Mouse (Mus musculus) thymus, adult 2 months (tissue): Measurements from ENCODE around the gene Usf3. TPM values are rescaled to one million over a fixed set of nuclear protein-coding genes. Genes with fewer than 3 reads are reported as not detected.

Source experiments
- DNase-seq: peaks from one replicate; pipeline ENCODE4 v3.0.0; 2021
- H3K27ac ChIP-seq: fragments of 200-500 bp; 2 replicates; pipeline ENCODE4 v1.5.1; 2012; ENCODE audit warnings: low read length, control low read depth; ENCODE audit not compliant: control insufficient read depth, insufficient read depth
- H3K27me3 ChIP-seq: fragments of 200-500 bp; 2 replicates; pipeline ENCODE4 v1.6.1; 2012; ENCODE audit warnings: mild to moderate bottlenecking, low read length, moderate library complexity, mixed read lengths; ENCODE audit not compliant: control insufficient read depth, insufficient read depth
- H3K36me3 ChIP-seq: fragments of 200-500 bp; 2 replicates; pipeline ENCODE4 v1.6.1; 2012; ENCODE audit warnings: mild to moderate bottlenecking, low read length, moderate library complexity; ENCODE audit not compliant: control insufficient read depth, insufficient read depth
- H3K4me1 ChIP-seq: fragments of 200-500 bp; replicated peaks from 2 replicates; pipeline ENCODE4 v1.6.1; 2012; ENCODE audit warnings: low read length; ENCODE audit not compliant: control insufficient read depth, insufficient read depth
- H3K4me3 ChIP-seq: fragments of 200-500 bp; 2 replicates; pipeline ENCODE4 v1.5.1; 2012; ENCODE audit warnings: mild to moderate bottlenecking, low read length, control low read depth, moderate library complexity; ENCODE audit not compliant: control insufficient read depth, insufficient read depth
- CTCF ChIP-seq: fragments of 200-500 bp; IDR thresholded peaks from 2 replicates; pipeline ENCODE4 v1.5.1; 2012; ENCODE audit warnings: mild to moderate bottlenecking, control low read depth, low read length, moderate library complexity, borderline replicate concordance; ENCODE audit not compliant: control insufficient read depth, poor library complexity, insufficient read depth; ENCODE audit errors: extremely low read depth
- POLR2A ChIP-seq: fragments of 200-500 bp; IDR thresholded peaks from 2 replicates; pipeline ENCODE4 v1.6.1; 2012; ENCODE audit warnings: mild to moderate bottlenecking, low read length, control low read depth, moderate library complexity; ENCODE audit not compliant: control insufficient read depth, poor library complexity, insufficient read depth; ENCODE audit errors: extremely low read depth
- WGBS: fragments of 180-500 bp; shearing (Covaris S2); methylation state at CpG from one replicate; pipeline ENCODE4 v1.1.7; 2018; 5-methylcytosine and 5-hydroxymethylcytosine counted together
- polyA plus RNA-seq: library from polyadenylated mRNA; depleted of rRNA; stranded (reverse); fragments of >200 nt; gene quantifications from 2 replicates; pipeline ENCODE4 v1.2.3, GENCODE M21; 2012

Usf3 gene
- polyA plus RNA-seq, 1 experiment = 12.7 TPM

DNA sequence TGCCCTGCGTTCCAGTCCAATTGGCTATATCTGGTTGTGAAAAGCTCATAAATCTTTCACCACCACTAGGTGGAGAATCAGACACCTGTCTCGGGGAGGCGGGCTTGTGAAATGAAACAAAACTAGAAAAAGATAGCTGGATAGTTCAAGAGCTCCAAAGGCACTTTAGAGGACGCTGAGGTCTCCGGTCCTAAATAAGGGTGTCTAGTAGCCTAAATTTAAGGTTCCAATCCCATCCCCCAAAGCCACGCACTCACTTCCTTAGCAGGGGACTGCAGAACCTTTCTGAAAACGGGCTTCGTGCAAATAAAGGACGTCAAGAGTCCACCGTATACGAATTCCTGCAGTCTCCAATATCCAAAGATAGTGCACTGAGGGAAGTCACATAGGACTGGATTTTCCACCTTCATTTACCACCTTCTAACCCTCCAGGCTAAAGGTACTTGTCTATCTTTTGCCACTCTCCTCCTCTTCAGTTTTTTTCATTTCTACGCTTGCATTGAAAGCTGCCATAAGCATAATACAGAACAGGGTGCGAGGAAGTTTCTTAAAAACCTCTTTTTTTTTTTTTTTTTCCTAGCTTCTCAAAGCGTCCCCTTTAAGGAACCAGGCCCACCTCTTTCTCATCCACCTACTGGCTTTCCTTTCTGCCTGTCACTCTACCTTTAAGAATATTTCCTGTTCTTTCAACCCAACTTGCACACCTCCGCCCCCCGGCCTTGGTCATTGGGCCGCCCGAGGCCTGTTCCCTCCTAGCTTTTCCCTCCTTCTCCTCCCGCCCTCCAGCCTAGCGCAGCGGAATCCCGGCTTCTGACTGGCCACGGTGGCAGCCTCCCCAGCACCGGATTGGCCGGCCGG lies 520 bp upstream of the Usf3 start:
- peak overlapping the region; percentile 73 for H3K27ac ChIP-seq
- peak overlapping the region; percentile 48 for H3K4me3 ChIP-seq
- peak; percentile 98 for DNase-seq
- no peaks in the 10 kb centered on the region for H3K27me3 ChIP-seq
- H3K36me3 ChIP-seq = no peaks in the 10 kb centered on the region
- WGBS = under 1% methylated on average over 26 of the region's 26 CpGs
- TF ChIP-seq CTCF (0 out of 2 replicates have a peak, but pooled peaks have one; percentile 32), POLR2A (0 out of 2 replicates have a peak, but pooled peaks have one; percentile 52)
- H3K4me1 ChIP-seq = peaks cover 5% of the 10 kb centered on the region

DNA sequence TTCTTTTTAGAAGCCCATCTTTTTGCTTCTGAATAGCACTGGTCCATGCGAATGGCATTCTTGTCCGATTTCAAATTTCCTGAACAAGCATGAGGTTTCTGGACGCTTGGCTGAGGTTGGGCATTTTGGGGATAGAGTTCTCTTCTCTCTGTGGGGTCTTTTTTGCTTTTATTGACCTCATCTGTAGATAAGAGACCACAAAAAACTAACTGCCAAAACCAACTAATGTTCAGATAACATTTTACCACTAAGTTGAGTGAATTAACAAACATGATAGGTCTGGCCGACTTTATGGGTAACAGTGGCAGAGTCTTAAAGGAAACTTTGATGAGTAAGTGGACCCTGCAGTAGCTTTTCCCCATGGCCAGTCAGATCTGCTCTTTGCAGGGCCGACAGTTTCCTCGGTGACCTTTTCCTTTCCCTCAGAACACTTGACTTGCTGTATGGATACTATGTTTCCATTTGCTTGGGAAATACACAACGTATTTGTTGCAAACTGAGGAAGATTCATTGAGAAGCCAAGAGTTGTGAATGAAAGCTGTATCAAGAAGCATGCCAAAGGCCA lies 1.0 kb downstream of the Usf3 start:
- TF ChIP-seq POLR2A (no peak), CTCF (no peak)
- WGBS = 20% methylated on average over 7 of the region's 7 CpGs
- H3K27me3 ChIP-seq = no peaks in the 10 kb centered on the region
- no peaks in the 10 kb centered on the region for H3K36me3 ChIP-seq
- peaks cover 5% of the 10 kb centered on the region for H3K4me1 ChIP-seq
- peak overlapping the region; percentile 56 for H3K4me3 ChIP-seq
- H3K27ac ChIP-seq = no peak overlapping the region
- DNase-seq = no peak

DNA sequence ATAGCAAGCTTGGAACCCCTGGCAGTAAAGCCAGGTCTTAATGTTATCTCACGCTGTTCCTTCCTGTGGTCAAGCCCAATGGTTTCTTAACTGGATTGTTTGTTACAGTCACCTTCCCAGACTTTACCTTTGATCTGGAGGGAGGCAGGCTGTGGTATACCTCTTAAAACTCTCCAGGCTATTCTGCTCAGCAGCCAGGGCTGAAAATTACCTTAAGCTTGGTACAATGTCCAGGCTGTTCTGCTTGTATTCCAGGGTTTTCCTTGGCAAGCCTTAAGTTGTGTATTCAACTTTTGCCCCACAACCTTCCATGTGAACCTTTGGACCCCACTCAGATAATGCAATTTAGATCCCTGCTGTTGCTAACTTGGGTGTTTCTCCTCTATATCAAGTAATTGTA lies 2.0 kb downstream of the Usf3 start:
- no peak for DNase-seq
- Histone ChIP-seq H3K27ac (no peak overlapping the region), H3K4me1 (peaks cover 5% of the 10 kb centered on the region), H3K36me3 (no peaks in the 10 kb centered on the region), H3K27me3 (no peaks in the 10 kb centered on the region), H3K4me3 (no peak overlapping the region)
- TF ChIP-seq CTCF = no peak
- TF ChIP-seq POLR2A = no peak
- 34% methylated on average over 1 of the region's 1 CpGs for WGBS

DNA sequence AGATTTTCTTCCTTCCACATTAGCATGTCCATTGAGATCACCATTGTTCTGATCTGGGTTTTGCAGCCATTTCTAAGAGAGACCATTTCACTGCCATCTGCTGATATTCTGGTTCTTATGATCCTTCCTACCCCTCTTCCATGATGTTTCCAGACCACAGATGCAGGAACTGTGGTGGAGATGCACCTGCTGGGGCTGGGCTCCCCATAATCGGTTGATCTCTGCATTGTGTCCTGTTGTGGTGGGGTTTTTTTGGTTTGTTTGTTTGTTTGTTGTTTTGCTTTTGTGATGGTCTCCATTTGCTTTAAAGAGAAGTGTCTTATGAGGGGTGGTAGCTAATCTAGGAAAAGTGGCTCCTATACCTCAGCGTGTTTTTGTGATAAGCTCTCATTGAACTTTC lies 3.5 kb downstream of the Usf3 start:
- Histone ChIP-seq H3K4me1 (peaks cover 5% of the 10 kb centered on the region), H3K27ac (no peak overlapping the region), H3K27me3 (no peaks in the 10 kb centered on the region), H3K4me3 (no peak overlapping the region), H3K36me3 (no peaks in the 10 kb centered on the region)
- TF ChIP-seq CTCF = no peak
- no peak for TF ChIP-seq POLR2A
- WGBS = 85% methylated on average over 2 of the region's 2 CpGs
- no peak for DNase-seq

DNA sequence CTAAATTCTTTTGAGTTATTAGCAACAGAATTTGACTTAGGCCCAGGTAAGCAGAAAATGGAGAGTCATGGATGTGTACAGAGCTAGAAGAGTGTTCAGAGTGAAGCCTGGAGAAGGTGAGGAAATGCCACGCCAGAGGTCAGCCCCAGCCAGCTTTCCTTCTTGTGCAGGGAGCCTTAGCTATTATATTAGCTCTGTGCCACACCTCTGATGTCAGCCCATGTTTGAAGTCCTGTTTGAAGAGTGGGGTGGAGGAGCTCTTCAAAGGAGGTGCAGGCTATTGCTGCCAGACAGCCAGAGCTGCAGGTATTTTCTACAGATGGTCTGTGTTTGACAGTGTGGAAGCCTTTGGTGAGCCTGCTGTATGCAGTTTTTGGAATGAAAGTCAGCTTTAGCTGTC lies 5.5 kb downstream of the Usf3 start:
- WGBS = 97% methylated on average over 1 of the region's 1 CpGs
- Histone ChIP-seq H3K27ac (no peak overlapping the region), H3K4me3 (no peak overlapping the region), H3K4me1 (peaks cover 3% of the 10 kb centered on the region), H3K36me3 (no peaks in the 10 kb centered on the region), H3K27me3 (no peaks in the 10 kb centered on the region)
- DNase-seq = no peak
- TF ChIP-seq POLR2A = no peak
- TF ChIP-seq CTCF = no peak

DNA sequence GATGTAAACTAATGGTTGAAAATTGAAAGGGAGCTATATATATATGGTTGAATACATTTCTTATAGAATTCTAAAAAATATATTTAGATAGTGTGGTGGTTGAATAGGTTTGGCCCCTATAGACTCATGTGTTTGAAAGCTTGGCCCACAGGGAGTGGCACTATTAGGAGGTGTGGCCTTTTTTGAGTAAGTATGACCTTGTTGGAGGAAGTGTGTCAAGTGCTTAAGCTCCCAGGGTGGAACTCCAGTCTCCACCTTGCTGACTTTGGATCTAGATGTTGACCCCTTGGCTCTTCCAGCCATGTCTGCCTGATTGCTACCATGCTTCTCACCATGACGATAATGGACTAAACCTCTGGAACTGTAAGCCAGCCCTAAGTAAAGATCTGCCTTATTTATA lies 9.6 kb downstream of the Usf3 start:
- Histone ChIP-seq H3K36me3 (no peaks in the 10 kb centered on the region), H3K27me3 (no peaks in the 10 kb centered on the region), H3K4me1 (no peaks in the 10 kb centered on the region), H3K4me3 (no peak overlapping the region), H3K27ac (no peak overlapping the region)
- TF ChIP-seq POLR2A = no peak
- TF ChIP-seq CTCF = no peak
- DNase-seq = no peak
- 100% methylated on average over 1 of the region's 1 CpGs for WGBS
